Mouse (Mus musculus) thymus, adult 2 months (tissue): Measurements from ENCODE around the gene Brpf1.

Experiments
- CTCF ChIP-seq: fragments of 200-500 bp; IDR thresholded peaks from 2 replicates; pipeline ENCODE4 v1.5.1; 2012; ENCODE audit warnings: mild to moderate bottlenecking, control low read depth, low read length, moderate library complexity, borderline replicate concordance; ENCODE audit not compliant: control insufficient read depth, poor library complexity, insufficient read depth; ENCODE audit errors: extremely low read depth
- POLR2A ChIP-seq: fragments of 200-500 bp; IDR thresholded peaks from 2 replicates; pipeline ENCODE4 v1.6.1; 2012; ENCODE audit warnings: mild to moderate bottlenecking, low read length, control low read depth, moderate library complexity; ENCODE audit not compliant: control insufficient read depth, poor library complexity, insufficient read depth; ENCODE audit errors: extremely low read depth

DNA sequence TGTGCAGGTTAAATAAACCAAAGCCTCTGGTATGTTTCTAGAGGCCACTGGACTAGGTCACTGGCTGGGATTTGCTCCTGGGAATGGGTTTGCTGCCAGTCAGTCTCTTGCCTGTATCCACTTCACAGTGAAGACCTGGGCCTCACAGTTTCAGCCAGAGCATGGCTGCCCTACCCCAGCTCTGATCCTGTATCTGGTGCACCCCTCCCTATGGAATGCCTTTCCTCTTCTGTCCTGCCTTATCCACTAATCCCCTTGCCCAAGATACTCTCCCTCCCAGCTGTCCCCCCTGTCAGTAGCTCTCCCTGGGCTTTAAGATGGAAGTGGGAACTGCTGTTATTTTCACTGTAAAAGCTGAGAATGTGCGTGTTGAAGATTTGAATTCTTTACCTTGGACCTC is 38.9 kb upstream of the Brpf1 start:
- TF ChIP-seq POLR2A (no peak), CTCF (no peak)
